Mouse (Mus musculus) liver, embryonic 14.5 days (tissue): ENCODE measurements around the gene Dupd1.

Source experiments
- CTCF ChIP-seq: IDR thresholded peaks from 2 replicates; pipeline ENCODE4 v1.5.1; 2016; ENCODE audit warnings: antibody characterized with exemption, low read depth, control low read depth
- EP300 ChIP-seq: IDR thresholded peaks from 2 replicates; pipeline ENCODE4 v1.6.1; 2016; ENCODE audit warnings: antibody characterized with exemption, low read depth

GRCm38 (mm10) chr14:21674471-21674870 lies 39.9 kb downstream of the Dupd1 start:
- TF ChIP-seq CTCF (no peak), EP300 (no peak)
